Mouse (Mus musculus) B cell, adult 62 days (primary cell): ENCODE data around the gene H2-M2. TPM values are rescaled to one million over a fixed set of nuclear protein-coding genes. Genes with fewer than 3 reads are reported as not detected.

Source experiments
- total RNA-seq: library from RNA; stranded (reverse); gene quantifications from 4 replicates; pipeline ENCODE4 v1.2.4, GENCODE M21; 2023

The H2-M2 gene
- not detected in 4 replicates for total RNA-seq

DNA sequence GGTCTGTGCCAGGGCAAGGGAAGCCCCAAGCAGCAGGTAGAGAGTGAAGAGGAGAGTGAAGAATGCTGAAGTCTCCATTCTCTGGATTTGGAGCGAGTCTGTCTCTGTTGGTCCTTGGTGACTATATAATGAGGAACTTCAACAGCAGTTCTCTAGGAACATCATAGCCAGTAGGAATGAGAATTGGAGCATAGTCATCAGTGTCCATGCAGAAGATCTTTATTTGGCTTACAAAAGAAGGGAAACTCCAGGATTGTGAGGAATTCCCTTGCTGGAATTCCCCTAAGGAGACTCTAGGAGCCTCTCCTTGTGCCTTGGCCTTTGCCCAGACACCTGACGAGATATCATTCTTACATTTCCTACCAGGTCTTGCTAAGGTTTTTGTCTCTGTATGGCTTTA lies at the start of gene H2-M2:
H2-M2 (minus strand) TSS at position 101 of the 400 bp plus-strand sequence.

DNA sequence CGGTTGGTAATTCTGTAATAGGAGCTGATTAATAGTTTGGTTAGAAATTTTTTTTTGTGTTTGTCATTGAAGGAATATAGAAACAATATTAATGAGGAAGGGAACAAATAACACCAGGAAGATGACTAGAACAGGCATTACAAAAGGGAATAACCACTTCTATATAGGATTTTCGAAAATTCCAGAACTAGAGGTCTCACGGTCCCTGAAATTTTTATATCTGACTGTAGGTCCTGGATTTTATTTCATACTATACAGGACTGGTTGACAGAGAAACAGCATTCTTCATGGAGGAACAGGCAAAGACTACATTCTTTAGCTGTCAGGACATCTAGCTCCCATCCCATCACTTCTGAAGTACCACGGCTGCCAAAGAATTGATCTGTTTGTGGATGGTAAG lies 24.4 kb upstream of the H2-M2 start, which contains the start of gene Olfr111:
Olfr111 (plus strand) TSS at position 301 of the 400 bp plus-strand sequence.

DNA sequence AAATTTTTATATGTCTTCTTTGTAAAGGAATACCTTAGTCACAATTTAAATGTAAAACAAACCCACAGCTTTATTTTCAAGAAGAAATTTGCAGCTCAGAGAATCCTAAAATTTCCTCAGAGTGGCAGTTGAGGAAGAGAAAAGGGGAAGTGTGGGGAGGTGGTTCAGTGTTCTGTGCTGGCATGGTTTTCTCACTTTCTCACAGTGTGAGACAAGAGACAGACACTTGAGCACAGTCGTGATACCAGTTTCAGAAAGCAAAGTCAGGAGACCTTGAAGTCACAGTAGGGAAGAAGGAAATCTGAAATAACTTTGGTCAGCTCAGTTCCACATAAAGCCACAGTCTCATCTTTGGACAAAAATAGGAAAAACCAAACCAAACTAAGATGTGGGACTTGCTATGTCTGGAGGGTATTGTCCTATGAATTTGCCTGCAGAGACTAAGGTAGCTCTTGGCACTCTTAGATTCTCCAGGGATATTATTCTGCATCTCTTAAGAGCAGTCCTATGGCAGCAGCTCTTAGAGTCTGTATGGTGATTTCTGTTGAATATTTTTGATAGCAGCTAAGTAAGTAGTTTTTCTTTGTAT lies 8.7 kb upstream of the H2-M2 start, which contains the start of gene Olfr110:
Olfr110 (plus strand) TSS at position 539 of the 589 bp plus-strand sequence.

DNA sequence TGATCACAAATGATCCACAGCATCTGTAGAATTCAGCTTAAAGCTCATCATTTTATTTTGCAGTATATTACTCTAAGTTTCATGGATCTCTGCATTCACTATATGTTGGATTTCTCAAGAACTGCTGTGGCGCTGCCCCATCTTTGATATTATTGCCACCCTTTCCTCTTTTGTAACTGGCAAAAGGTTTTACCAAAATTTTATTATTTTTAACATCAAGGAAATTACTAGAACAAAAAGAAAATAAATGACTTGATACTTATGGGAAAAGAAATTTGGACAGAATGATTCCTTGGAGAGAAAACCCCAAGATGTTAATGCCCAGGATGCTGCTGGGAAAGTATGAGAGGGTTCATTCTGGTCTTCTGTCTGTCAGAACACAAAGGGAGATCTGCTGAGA lies 24.7 kb downstream of the H2-M2 start, which contains the start of gene Olfr109:
Olfr109 (plus strand) TSS at position 301 of the 400 bp plus-strand sequence.

DNA sequence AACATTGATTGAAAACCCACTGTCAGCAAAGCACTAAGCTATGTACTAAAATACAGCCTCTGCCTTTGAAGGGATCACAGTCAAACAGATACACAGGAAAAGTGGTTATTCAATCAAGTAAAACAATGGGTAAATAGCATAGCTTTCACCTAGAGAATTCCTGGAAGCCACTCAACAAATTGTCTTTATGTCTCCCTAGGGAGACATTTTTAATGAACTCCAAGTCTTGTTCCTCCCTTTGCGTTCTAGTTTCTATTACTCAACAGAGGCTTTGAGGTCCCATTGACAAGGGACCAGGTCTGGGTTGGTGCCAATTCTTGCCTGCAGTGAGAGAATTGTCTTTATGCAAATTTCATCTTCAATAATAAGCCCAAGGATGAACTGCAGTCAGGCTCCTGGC lies 38.2 kb downstream of the H2-M2 start, which contains the start of gene Olfr108:
Olfr108 (plus strand) TSS at position 301 of the 400 bp plus-strand sequence.

Other genes starting within 250 kb of the H2-M2 start
- gene Olfr97, start 246.2 kb downstream of the H2-M2 start, total RNA-seq, result not detected in 4 replicates
- not detected in 4 replicates for gene Olfr98, start 219.8 kb downstream of the H2-M2 start, total RNA-seq
- gene H2-M3, start 213.3 kb downstream of the H2-M2 start, total RNA-seq, result 56.5 to 62.1 TPM (median 57.9 TPM) in 4 replicates
- gene Olfr99, start 200.1 kb downstream of the H2-M2 start, total RNA-seq, result not detected in 4 replicates
- gene Olfr101, start 179.2 kb downstream of the H2-M2 start, total RNA-seq, result not detected in 4 replicates
- not detected in 4 replicates for gene Olfr102, start 166.5 kb downstream of the H2-M2 start, total RNA-seq
- not detected in 4 replicates for gene Olfr103, start 143.9 kb downstream of the H2-M2 start, total RNA-seq
- gene Olfr104-ps, start 124.0 kb downstream of the H2-M2 start, total RNA-seq, result not detected in 4 replicates
- gene Olfr105-ps, start 104.5 kb downstream of the H2-M2 start, total RNA-seq, result not detected in 4 replicates
- not detected in 4 replicates for gene Olfr106-ps, start 93.2 kb downstream of the H2-M2 start, total RNA-seq
- 0.15 TPM in 1 of 4 replicates, not detected in the others for gene Olfr107, start 84.3 kb downstream of the H2-M2 start, total RNA-seq
- gene Olfr108, start 38.1 kb downstream of the H2-M2 start, total RNA-seq, result not detected in 4 replicates
- not detected in 4 replicates for gene Olfr109, start 24.6 kb downstream of the H2-M2 start, total RNA-seq
- not detected in 4 replicates for gene Olfr110, start 8.9 kb upstream of the H2-M2 start, total RNA-seq
- gene Olfr111, start 24.5 kb upstream of the H2-M2 start, total RNA-seq, result not detected in 4 replicates
- gene Olfr112, start 85.9 kb upstream of the H2-M2 start, total RNA-seq, result not detected in 4 replicates
- not detected in 4 replicates for gene Olfr113, start 94.1 kb upstream of the H2-M2 start, total RNA-seq
- not detected in 4 replicates for gene Olfr114, start 109.2 kb upstream of the H2-M2 start, total RNA-seq
- gene Olfr115, start 143.6 kb upstream of the H2-M2 start, total RNA-seq, result not detected in 4 replicates
- gene Olfr116, start 143.6 kb upstream of the H2-M2 start, total RNA-seq, result not detected in 4 replicates
- not detected in 4 replicates for gene Olfr117, start 180.2 kb upstream of the H2-M2 start, total RNA-seq
- not detected in 4 replicates for gene Olfr118, start 183.4 kb upstream of the H2-M2 start, total RNA-seq
- gene Olfr119, start 213.0 kb upstream of the H2-M2 start, total RNA-seq, result not detected in 4 replicates
- gene Olfr120, start 238.3 kb upstream of the H2-M2 start, total RNA-seq, result not detected in 4 replicates